Mouse (Mus musculus): ENCODE results near the gene Mfsd2b. TPM values are rescaled to one million over a fixed set of nuclear protein-coding genes. Genes with fewer than 3 reads are reported as not detected.
A peak's percentile ranks its signal among the peaks of the same experiment; 100 is the strongest.
"Not testable (repeated sequence)": the region's sequence is repeated elsewhere in the genome, so short reads cannot be mapped to it uniquely, and the experiment has no call there.

Mfsd2b gene
- polyA plus RNA-seq, 1 experiment, result 162 TPM

DNA sequence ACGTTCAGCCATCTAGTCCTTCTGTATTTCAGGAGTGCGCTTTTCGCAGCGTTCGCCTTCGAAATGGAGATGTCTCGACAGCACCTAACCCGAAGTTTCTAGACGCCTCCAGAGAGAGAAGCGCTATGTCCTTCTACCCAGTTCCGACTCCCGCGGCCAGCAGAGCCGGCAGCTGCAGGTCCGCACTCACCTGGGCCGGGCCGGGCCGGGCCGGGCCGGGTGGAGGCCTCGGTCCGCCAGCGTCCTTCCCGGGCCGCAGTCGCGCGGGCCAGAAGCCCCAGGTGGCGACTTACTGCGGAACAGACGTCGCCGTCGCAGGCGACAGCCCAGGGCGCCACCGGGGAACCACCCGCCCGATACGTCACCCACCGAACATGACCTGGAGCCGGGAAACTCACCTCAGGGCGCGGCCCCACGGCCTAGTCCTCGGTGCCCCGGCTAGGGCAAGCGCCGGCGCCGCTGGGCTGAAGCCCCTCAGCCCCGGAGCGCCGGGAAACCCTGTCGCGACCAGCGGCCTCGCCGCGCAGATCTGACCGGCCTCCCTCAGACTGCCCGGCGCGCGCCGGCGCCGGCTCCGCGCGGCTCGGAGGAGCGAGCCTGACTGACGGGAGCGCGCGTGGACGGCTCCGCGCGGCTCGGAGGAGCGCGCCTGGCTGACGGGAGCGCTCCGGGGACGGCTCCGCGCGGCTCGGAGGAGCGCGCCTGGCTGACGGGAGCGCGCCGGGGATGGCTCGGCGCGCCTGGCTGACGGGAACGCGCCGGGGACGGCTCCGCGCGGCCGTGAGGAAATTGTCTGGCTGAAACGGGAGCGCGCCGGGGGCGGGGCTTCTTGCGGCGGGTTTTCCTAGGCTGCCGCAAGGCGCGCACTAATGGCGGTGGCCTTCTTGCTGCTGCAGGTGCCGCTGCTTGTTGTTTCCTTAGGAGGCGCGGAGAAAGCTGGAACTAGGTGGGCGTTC lies 33.1 kb upstream of the Mfsd2b start, which contains the start of gene Ubxn2a:
Ubxn2a (minus strand) TSS at position 755 of the 956 bp plus-strand sequence.
- no peak for TF ChIP-seq CTCF (IDR thresholded peaks at IDR 0.05; ENCODE audit: control insufficient read depth, insufficient read depth, low read length)
- peak; percentile 61; the same call in 1 of the 2 replicates for TF ChIP-seq POLR2A (IDR thresholded peaks at IDR 0.05; ENCODE audit: borderline replicate concordance, control insufficient read depth, low read depth, low read length)
- WGBS, result under 1% methylated on average over 123 of the region's 125 CpGs
- Histone ChIP-seq H3K27ac (ENCODE audit: control insufficient read depth, insufficient read depth, low read depth, low read length, poor library complexity) (peak within 1 kb of the TSS; percentile 99), H3K4me3 (replicated peaks; ENCODE audit: control insufficient read depth, low read depth, low read length) (peak within 1 kb of the TSS; percentile 72), H3K4me1 (ENCODE audit: control insufficient read depth, insufficient read depth, low read length) (no peaks in the 10 kb centered on the region; the same call in 1 of the 2 replicates)

DNA sequence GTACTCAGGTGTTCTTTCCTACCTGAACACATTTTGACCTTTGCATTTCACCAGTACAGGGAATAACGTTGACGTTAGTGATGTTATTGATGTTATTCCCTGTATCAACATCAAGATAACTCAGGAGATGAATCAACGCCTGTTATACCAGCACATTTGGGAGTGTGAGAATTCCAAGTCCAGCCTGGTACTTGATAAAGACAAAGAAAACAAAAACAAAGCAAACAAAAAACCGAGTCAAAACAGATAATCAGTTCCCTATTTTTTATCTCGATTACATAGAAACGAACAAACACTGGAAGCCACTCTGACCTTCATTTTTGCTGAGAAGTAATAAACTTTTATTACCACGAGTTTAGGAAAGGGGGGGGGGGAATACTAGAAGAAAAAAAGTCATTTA lies 32.3 kb upstream of the Mfsd2b start:
- Histone ChIP-seq H3K4me1 (ENCODE audit: control insufficient read depth, insufficient read depth, low read length) (no peaks in the 10 kb centered on the region; the same call in 1 of the 2 replicates), H3K4me3 (replicated peaks; ENCODE audit: control insufficient read depth, low read depth, low read length) (peak overlapping the region; percentile 40), H3K27ac (ENCODE audit: control insufficient read depth, insufficient read depth, low read depth, low read length, poor library complexity) (no peak overlapping the region)
- TF ChIP-seq CTCF (IDR thresholded peaks at IDR 0.05; ENCODE audit: control insufficient read depth, insufficient read depth, low read length), result no peak
- no peak for TF ChIP-seq POLR2A (IDR thresholded peaks at IDR 0.05; ENCODE audit: borderline replicate concordance, control insufficient read depth, low read depth, low read length)
- 29% methylated on average over 7 of the region's 7 CpGs for WGBS

GRCm38 (mm10) chr12:4905946-4906345 lies 31.8 kb upstream of the Mfsd2b start:
- peak overlapping the region; percentile 39 for H3K4me3 ChIP-seq (replicated peaks; ENCODE audit: control insufficient read depth, low read depth, low read length)

DNA sequence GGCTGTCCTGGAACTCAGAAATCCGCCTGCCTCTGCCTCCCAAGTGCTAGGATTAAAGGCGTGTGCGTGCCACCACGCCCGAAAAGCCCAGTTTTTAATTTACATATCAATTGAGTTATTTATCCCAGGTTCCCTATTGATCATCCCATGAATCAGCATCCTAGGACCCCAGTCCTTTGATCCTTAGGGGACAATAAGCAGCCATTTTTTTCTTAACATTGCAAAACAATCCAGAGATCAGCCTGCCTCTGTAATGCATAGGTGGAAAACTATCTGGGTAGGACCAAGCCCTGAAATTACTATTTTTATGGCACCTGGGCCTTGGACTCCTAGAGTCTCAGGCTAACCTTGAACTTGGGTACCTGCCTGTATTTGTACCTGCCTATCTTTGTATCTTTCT lies 23.9 kb upstream of the Mfsd2b start:
- 90% methylated on average over 5 of the region's 5 CpGs for WGBS
- no peak overlapping the region for H3K4me3 ChIP-seq (replicated peaks; ENCODE audit: control insufficient read depth, low read depth, low read length)
- H3K27ac ChIP-seq (ENCODE audit: control insufficient read depth, insufficient read depth, low read depth, low read length, poor library complexity), result no peak overlapping the region
- H3K4me1 ChIP-seq (ENCODE audit: control insufficient read depth, insufficient read depth, low read length), result no peaks in the 10 kb centered on the region
- TF ChIP-seq POLR2A (IDR thresholded peaks at IDR 0.05; ENCODE audit: borderline replicate concordance, control insufficient read depth, low read depth, low read length), result no peak
- no peak for TF ChIP-seq CTCF (IDR thresholded peaks at IDR 0.05; ENCODE audit: control insufficient read depth, insufficient read depth, low read length)

More at GRCm38 (mm10) chr12:4905946-4906345, 31.8 kb upstream of the Mfsd2b start:
- Histone ChIP-seq H3K4me1 (ENCODE audit: control insufficient read depth, insufficient read depth, low read length) (no peaks in the 10 kb centered on the region; the same call in 1 of the 2 replicates), H3K27ac (ENCODE audit: control insufficient read depth, insufficient read depth, low read depth, low read length, poor library complexity) (no peak overlapping the region)
- TF ChIP-seq CTCF (IDR thresholded peaks at IDR 0.05; ENCODE audit: control insufficient read depth, insufficient read depth, low read length), result no peak
- 67% methylated on average over 7 of the region's 7 CpGs for WGBS

DNA sequence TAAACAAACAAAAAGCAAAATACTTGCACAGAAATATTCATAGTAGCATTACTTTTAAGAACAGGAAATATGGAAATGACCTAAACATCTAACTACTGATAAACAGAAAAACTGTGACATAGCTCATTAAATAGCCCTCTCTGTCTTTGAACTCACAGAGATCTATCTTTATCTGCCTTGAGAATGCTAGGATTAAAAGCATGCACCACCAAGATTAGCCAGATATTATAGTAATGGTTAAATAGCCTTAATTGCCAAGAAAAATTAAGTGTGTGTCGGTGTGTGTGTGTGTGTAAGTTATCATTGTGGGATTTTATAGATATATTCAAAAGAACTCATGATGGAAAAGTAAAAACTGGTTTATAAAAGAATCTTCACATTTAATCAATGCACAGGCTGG lies 15.7 kb upstream of the Mfsd2b start:
- H3K4me1 ChIP-seq (ENCODE audit: control insufficient read depth, insufficient read depth, low read length), result no peaks in the 10 kb centered on the region
- no peak overlapping the region for H3K27ac ChIP-seq (ENCODE audit: control insufficient read depth, insufficient read depth, low read depth, low read length, poor library complexity)
- TF ChIP-seq POLR2A (IDR thresholded peaks at IDR 0.05; ENCODE audit: borderline replicate concordance, control insufficient read depth, low read depth, low read length) (no peak), CTCF (IDR thresholded peaks at IDR 0.05; ENCODE audit: control insufficient read depth, insufficient read depth, low read length) (no peak)
- no peak overlapping the region for H3K4me3 ChIP-seq (replicated peaks; ENCODE audit: control insufficient read depth, low read depth, low read length)
- 57% methylated on average over 1 of the region's 1 CpGs for WGBS

- H3K27ac ChIP-seq (ENCODE audit: control insufficient read depth, insufficient read depth, low read depth, low read length, poor library complexity), result no peak overlapping the region
- 92% methylated on average over 2 of the region's 2 CpGs for whole genome bisulfite sequencing
- no peaks in the 10 kb centered on the region for H3K4me1 ChIP-seq (ENCODE audit: control insufficient read depth, insufficient read depth, low read length)
- no peak for TF ChIP-seq POLR2A (IDR thresholded peaks at IDR 0.05; ENCODE audit: borderline replicate concordance, control insufficient read depth, low read depth, low read length)
- TF ChIP-seq CTCF (IDR thresholded peaks at IDR 0.05; ENCODE audit: control insufficient read depth, insufficient read depth, low read length), result no peak
- no peak overlapping the region for H3K4me3 ChIP-seq (replicated peaks; ENCODE audit: control insufficient read depth, low read depth, low read length)
These were observed 15.1 kb upstream of the Mfsd2b start for GRCm38 (mm10) chr12:4889251-4889650.

DNA sequence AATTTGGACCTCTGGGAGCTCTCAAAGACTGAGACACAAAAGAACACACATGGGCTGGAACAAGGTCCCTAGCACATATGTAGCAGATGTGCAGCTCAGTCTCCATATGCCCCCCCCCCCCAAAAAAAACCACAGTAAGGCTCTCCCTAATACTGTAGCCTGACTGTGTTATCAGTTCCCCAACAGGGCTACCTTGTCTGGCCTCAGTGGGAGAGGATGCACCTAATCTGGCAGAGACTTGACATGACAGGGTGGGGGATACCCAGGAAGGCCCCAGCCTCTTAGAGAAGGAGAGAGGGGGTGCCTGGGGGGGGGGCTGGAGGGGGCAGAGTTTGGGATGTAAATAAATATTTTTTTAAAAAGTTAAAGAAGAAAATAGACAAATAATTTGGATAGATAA lies 14.6 kb upstream of the Mfsd2b start:
- Histone ChIP-seq H3K27ac (ENCODE audit: control insufficient read depth, insufficient read depth, low read depth, low read length, poor library complexity) (no peak overlapping the region), H3K4me1 (ENCODE audit: control insufficient read depth, insufficient read depth, low read length) (no peaks in the 10 kb centered on the region), H3K4me3 (replicated peaks; ENCODE audit: control insufficient read depth, low read depth, low read length) (no peak overlapping the region)
- TF ChIP-seq CTCF (IDR thresholded peaks at IDR 0.05; ENCODE audit: control insufficient read depth, insufficient read depth, low read length) (no peak), POLR2A (IDR thresholded peaks at IDR 0.05; ENCODE audit: borderline replicate concordance, control insufficient read depth, low read depth, low read length) (no peak)

DNA sequence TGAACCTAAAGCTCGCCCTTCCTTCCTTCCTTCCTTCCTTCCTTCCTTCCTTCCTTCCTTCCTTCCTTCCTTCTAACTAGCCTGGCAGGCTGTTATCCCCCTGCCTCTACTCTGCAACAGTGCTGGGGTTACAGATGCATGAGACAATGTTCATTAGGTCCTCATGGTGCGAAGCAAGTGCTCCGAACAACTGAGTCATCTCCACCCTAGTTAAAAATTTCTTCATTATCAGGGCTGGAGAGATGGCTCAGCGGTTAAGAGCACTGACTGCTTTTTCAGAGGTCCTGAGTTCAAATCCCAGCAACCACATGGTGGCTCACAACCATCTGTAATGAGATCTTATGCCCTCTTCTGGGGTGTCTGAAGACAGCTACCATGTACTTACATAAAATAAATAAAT lies 12.4 kb upstream of the Mfsd2b start:
- H3K4me3 ChIP-seq (replicated peaks; ENCODE audit: control insufficient read depth, low read depth, low read length); H3K27ac ChIP-seq (ENCODE audit: control insufficient read depth, insufficient read depth, low read depth, low read length, poor library complexity); H3K4me1 ChIP-seq (ENCODE audit: control insufficient read depth, insufficient read depth, low read length): not testable (repeated sequence)
- WGBS, result 84% methylated on average over 4 of the region's 4 CpGs
